Mouse (Mus musculus) midbrain, embryonic 14.5 days (tissue): ENCODE data around the gene Car4. TPM values are rescaled to one million over a fixed set of nuclear protein-coding genes. Genes with fewer than 3 reads are reported as not detected.

ENCODE experiments used
- ATAC-seq: fragments of 200-750 bp; cut with Nextera tagmentation; 2 replicates; pipeline ENCODE4 v1.8.0; 2017; ENCODE audit warnings: moderate number of reproducible peaks, moderate library complexity; ENCODE audit not compliant: low FRiP score, low TSS enrichment
- DNase-seq: peaks from one replicate; pipeline ENCODE4 v3.0.0-alpha.2; 2015
- H3K27ac ChIP-seq: fragments of 300-500 bp; sonication (generic); replicated peaks from 2 replicates; pipeline ENCODE4 v1.5.1; 2014; ENCODE audit warnings: mild to moderate bottlenecking, low read depth, low read length, moderate library complexity
- H3K27me3 ChIP-seq: fragments of 300-500 bp; sonication (generic); 2 replicates; pipeline ENCODE4 v1.6.1; 2014; ENCODE audit warnings: low read length, control low read depth, mixed read lengths; ENCODE audit not compliant: control insufficient read depth, insufficient read depth
- H3K36me3 ChIP-seq: fragments of 300-500 bp; sonication (generic); 2 replicates; pipeline ENCODE4 v1.6.1; 2014; ENCODE audit warnings: low read length, control low read depth; ENCODE audit not compliant: control insufficient read depth, insufficient read depth
- H3K4me1 ChIP-seq: fragments of 300-500 bp; sonication (generic); 2 replicates; pipeline ENCODE4 v1.6.1; 2014; ENCODE audit warnings: mild to moderate bottlenecking, antibody characterized with exemption, low read length, control low read depth; ENCODE audit not compliant: control insufficient read depth, insufficient read depth
- H3K4me2 ChIP-seq: fragments of 300-500 bp; sonication (generic); 2 replicates; pipeline ENCODE4 v1.6.1; 2014; ENCODE audit warnings: mild to moderate bottlenecking, low read length, moderate library complexity
- H3K4me3 ChIP-seq: fragments of 300-500 bp; sonication (generic); replicated peaks from 2 replicates; pipeline ENCODE4 v1.5.1; 2014; ENCODE audit warnings: low read depth, low read length
- H3K9ac ChIP-seq: fragments of 300-500 bp; sonication (generic); replicated peaks from 2 replicates; pipeline ENCODE4 v1.6.1; 2014; ENCODE audit warnings: mild to moderate bottlenecking, low read length, moderate library complexity
- H3K9me3 ChIP-seq: fragments of 300-500 bp; sonication (generic); 2 replicates; pipeline ENCODE4 v1.6.1; 2016; ENCODE audit warnings: low read length, control low read depth, mixed read lengths; ENCODE audit not compliant: control insufficient read depth
- WGBS: fragments of 180-500 bp; shearing (Covaris S2); extraction: QIAGEN DNeasy Blood & Tissue Kit; methylation state at CpG from one replicate; pipeline ENCODE4 v1.1.7; 2014; 5-methylcytosine and 5-hydroxymethylcytosine counted together
- polyA plus RNA-seq: library from polyadenylated mRNA; unstranded; fragments of >200 nt; fragmentation: Nextera tagmentation; extraction: Ambion mirVana; gene quantifications from 2 replicates; pipeline ENCODE4 v1.2.1, GENCODE M21; 2014

Car4 gene
- polyA plus RNA-seq, 1 experiment from 2014 or later: 5.2 TPM

GRCm38 (mm10) chr11:84960780-84961179 lies 3.2 kb downstream of the Car4 start:
- ATAC-seq (no peak), DNase-seq (no peak)
- WGBS: 58% methylated on average over 6 of the region's 6 CpGs
- Histone ChIP-seq H3K4me3 (no peak overlapping the region), H3K4me2 (no peak overlapping the region), H3K36me3 (no peaks in the 10 kb centered on the region), H3K4me1 (peaks cover 13% of the 10 kb centered on the region), H3K9me3 (no peaks in the 10 kb centered on the region), H3K9ac (no peak overlapping the region), H3K27ac (no peak overlapping the region), H3K27me3 (peaks cover 40% of the 10 kb centered on the region)

GRCm38 (mm10) chr11:84961571-84961970 lies 4.0 kb downstream of the Car4 start:
- H3K27me3 ChIP-seq: peaks cover 37% of the 10 kb centered on the region
- ATAC-seq (no peak), DNase-seq (no peak)
- no peaks in the 10 kb centered on the region for H3K9me3 ChIP-seq
- no peak overlapping the region for H3K9ac ChIP-seq
- no peak overlapping the region for H3K4me3 ChIP-seq
- 78% methylated on average over 4 of the region's 4 CpGs for WGBS
- no peak overlapping the region for H3K4me2 ChIP-seq
- no peak overlapping the region for H3K27ac ChIP-seq
- no peaks in the 10 kb centered on the region for H3K36me3 ChIP-seq
- peaks cover 13% of the 10 kb centered on the region for H3K4me1 ChIP-seq

GRCm38 (mm10) chr11:84962536-84962935 lies 5.0 kb downstream of the Car4 start:
- no peak overlapping the region for H3K9ac ChIP-seq
- 93% methylated on average over 4 of the region's 4 CpGs for WGBS
- H3K27me3 ChIP-seq: peaks cover 28% of the 10 kb centered on the region
- H3K4me1 ChIP-seq: peaks cover 21% of the 10 kb centered on the region
- no peak for ATAC-seq
- H3K27ac ChIP-seq: no peak overlapping the region
- H3K4me2 ChIP-seq: no peak overlapping the region
- DNase-seq: no peak
- H3K36me3 ChIP-seq: no peaks in the 10 kb centered on the region
- no peaks in the 10 kb centered on the region for H3K9me3 ChIP-seq
- H3K4me3 ChIP-seq: no peak overlapping the region

GRCm38 (mm10) chr11:84963556-84963955 lies 6.0 kb downstream of the Car4 start:
- Histone ChIP-seq H3K4me1 (peaks cover 16% of the 10 kb centered on the region), H3K9me3 (no peaks in the 10 kb centered on the region), H3K4me3 (no peak overlapping the region), H3K36me3 (no peaks in the 10 kb centered on the region), H3K9ac (no peak overlapping the region), H3K27ac (no peak overlapping the region), H3K4me2 (no peak overlapping the region), H3K27me3 (peaks cover 18% of the 10 kb centered on the region)
- 80% methylated on average over 3 of the region's 3 CpGs for WGBS
- DNase-seq: no peak
- ATAC-seq: no peak

- no peak overlapping the region for H3K4me2 ChIP-seq
- ATAC-seq (no peak), DNase-seq (no peak)
- H3K9me3 ChIP-seq: no peaks in the 10 kb centered on the region
- no peak overlapping the region for H3K27ac ChIP-seq
- H3K9ac ChIP-seq: no peak overlapping the region
- H3K27me3 ChIP-seq: no peaks in the 10 kb centered on the region
- H3K36me3 ChIP-seq: no peaks in the 10 kb centered on the region
- WGBS: 46% methylated on average over 4 of the region's 4 CpGs
- peaks cover 11% of the 10 kb centered on the region; the same call in 1 of the 2 replicates for H3K4me1 ChIP-seq
- no peak overlapping the region for H3K4me3 ChIP-seq
Observed at GRCm38 (mm10) chr11:84966696-84967095, 9.1 kb downstream of the Car4 start.

- no peaks in the 10 kb centered on the region for H3K9me3 ChIP-seq
- H3K9ac ChIP-seq: no peak overlapping the region
- no peak overlapping the region for H3K4me2 ChIP-seq
- 7% methylated on average over 5 of the region's 5 CpGs for WGBS
- no peak overlapping the region; the same call in 1 of the 2 replicates for H3K27ac ChIP-seq
- peak; percentile 48 for DNase-seq
- H3K4me3 ChIP-seq: no peak overlapping the region
- H3K27me3 ChIP-seq: no peaks in the 10 kb centered on the region
- peaks cover 11% of the 10 kb centered on the region; the same call in 1 of the 2 replicates for H3K4me1 ChIP-seq
- no peak for ATAC-seq
- H3K36me3 ChIP-seq: no peaks in the 10 kb centered on the region
Observed at GRCm38 (mm10) chr11:84967113-84967512, 9.5 kb downstream of the Car4 start.

GRCm38 (mm10) chr11:84968309-84968708 lies 10.7 kb downstream of the Car4 start:
- no peaks in the 10 kb centered on the region for H3K27me3 ChIP-seq
- H3K4me2 ChIP-seq: no peak overlapping the region
- H3K4me3 ChIP-seq: no peak overlapping the region
- H3K9me3 ChIP-seq: no peaks in the 10 kb centered on the region
- ATAC-seq (no peak), DNase-seq (no peak)
- no peaks in the 10 kb centered on the region for H3K36me3 ChIP-seq
- H3K9ac ChIP-seq: no peak overlapping the region
- 81% methylated on average over 4 of the region's 4 CpGs for WGBS
- H3K4me1 ChIP-seq: peaks cover 11% of the 10 kb centered on the region; the same call in 1 of the 2 replicates
- H3K27ac ChIP-seq: no peak overlapping the region

- no peaks in the 10 kb centered on the region for H3K27me3 ChIP-seq
- H3K9me3 ChIP-seq: no peaks in the 10 kb centered on the region
- no peak overlapping the region for H3K4me2 ChIP-seq
- H3K36me3 ChIP-seq: no peaks in the 10 kb centered on the region
- WGBS: 67% methylated on average over 6 of the region's 6 CpGs
- H3K27ac ChIP-seq: no peak overlapping the region
- ATAC-seq (no peak), DNase-seq (no peak)
- peaks cover 11% of the 10 kb centered on the region; the same call in 1 of the 2 replicates for H3K4me1 ChIP-seq
- no peak overlapping the region for H3K9ac ChIP-seq
- H3K4me3 ChIP-seq: no peak overlapping the region
Observed at GRCm38 (mm10) chr11:84968775-84969174, 11.2 kb downstream of the Car4 start.

GRCm38 (mm10) chr11:84972067-84972466 lies 14.5 kb downstream of the Car4 start:
- no peaks in the 10 kb centered on the region for H3K27me3 ChIP-seq
- ATAC-seq (no peak), DNase-seq (no peak)
- whole genome bisulfite sequencing: 81% methylated on average over 3 of the region's 3 CpGs
- no peak overlapping the region for H3K9ac ChIP-seq
- H3K9me3 ChIP-seq: no peaks in the 10 kb centered on the region
- no peak overlapping the region for H3K27ac ChIP-seq
- no peak overlapping the region for H3K4me2 ChIP-seq
- peaks cover 6% of the 10 kb centered on the region; the same call in 1 of the 2 replicates for H3K4me1 ChIP-seq
- H3K36me3 ChIP-seq: no peaks in the 10 kb centered on the region
- no peak overlapping the region for H3K4me3 ChIP-seq
